Mouse (Mus musculus) heart, postnatal 0 days (tissue): ENCODE results near the gene Snx18.

Experiments used
- CTCF ChIP-seq: IDR thresholded peaks from 2 replicates; pipeline ENCODE4 v1.5.1; 2016; ENCODE audit warnings: antibody characterized with exemption, control low read depth, low read depth
- EP300 ChIP-seq: IDR thresholded peaks from 2 replicates; pipeline ENCODE4 v1.6.1; 2016; ENCODE audit warnings: antibody characterized with exemption, low read depth

GRCm38 (mm10) chr13:113617338-113617890 lies 950 bp downstream of the Snx18 start:
- TF ChIP-seq CTCF (no peak), EP300 (no peak)
